Mouse (Mus musculus) forebrain, embryonic 14.5 days (tissue): ENCODE data around the gene Tnfrsf23. TPM values are rescaled to one million over a fixed set of nuclear protein-coding genes. Genes with fewer than 3 reads are reported as not detected.
A peak's percentile ranks its signal among the peaks of the same experiment; 100 is the strongest.

Experiments used
- ATAC-seq: fragments of 200-750 bp; cut with Nextera tagmentation; 2 replicates; pipeline ENCODE4 v1.8.0; 2017; ENCODE audit warnings: mild to moderate bottlenecking, moderate library complexity
- DNase-seq: peaks from one replicate; pipeline ENCODE4 v3.0.0-alpha.2; 2015; ENCODE audit warnings: low spot score
- H3K27ac ChIP-seq: fragments of 300-500 bp; sonication (generic); 2 replicates; pipeline ENCODE4 v1.5.1; 2014; ENCODE audit warnings: low read depth, mild to moderate bottlenecking, control low read depth, low read length, moderate library complexity
- H3K27me3 ChIP-seq: fragments of 300-500 bp; sonication (generic); replicated peaks from 2 replicates; pipeline ENCODE4 v1.6.1; 2014; ENCODE audit warnings: low read length, control low read depth, mixed read lengths; ENCODE audit not compliant: control insufficient read depth, insufficient read depth
- H3K36me3 ChIP-seq: fragments of 300-500 bp; sonication (generic); 2 replicates; pipeline ENCODE4 v1.6.1; 2014; ENCODE audit warnings: low read length, control low read depth; ENCODE audit not compliant: control insufficient read depth, insufficient read depth
- H3K4me1 ChIP-seq: fragments of 300-500 bp; sonication (generic); 2 replicates; pipeline ENCODE4 v1.6.1; 2014; ENCODE audit warnings: antibody characterized with exemption, low read length, control low read depth; ENCODE audit not compliant: control insufficient read depth, insufficient read depth
- H3K4me2 ChIP-seq: fragments of 300-500 bp; sonication (generic); 2 replicates; pipeline ENCODE4 v1.6.1; 2014; ENCODE audit warnings: mild to moderate bottlenecking, control low read depth, low read length
- H3K4me3 ChIP-seq: fragments of 300-500 bp; sonication (generic); 2 replicates; pipeline ENCODE4 v1.5.1; 2014; ENCODE audit warnings: low read depth, low read length, control low read depth
- H3K9ac ChIP-seq: fragments of 300-500 bp; sonication (generic); 2 replicates; pipeline ENCODE4 v1.6.1; 2014; ENCODE audit warnings: mild to moderate bottlenecking, low read length, control low read depth, moderate library complexity
- H3K9me3 ChIP-seq: fragments of 300-500 bp; sonication (generic); replicated peaks from 2 replicates; pipeline ENCODE4 v1.6.1; 2016; ENCODE audit warnings: low read length, control low read depth, mixed read lengths; ENCODE audit not compliant: control insufficient read depth
- WGBS: fragments of 180-500 bp; shearing (Covaris S2); extraction: QIAGEN DNeasy Blood & Tissue Kit; methylation state at CpG from one replicate; pipeline ENCODE4 v1.1.7; 2014; 5-methylcytosine and 5-hydroxymethylcytosine counted together
- polyA plus RNA-seq: library from polyadenylated mRNA; unstranded; fragments of >200 nt; fragmentation: Nextera tagmentation; extraction: Ambion mirVana; gene quantifications from 2 replicates; pipeline ENCODE4 v1.2.1, GENCODE M21; 2014

Gene Tnfrsf23
- polyA plus RNA-seq: 0.24 and 0.56 TPM in 2 replicates

GRCm38 (mm10) chr7:143685359-143686067 lies at the start of gene Tnfrsf23:
Gene Tnfrsf23 (minus strand): TSS chr7:143685872.
- Histone ChIP-seq H3K36me3 (peaks cover 18% of the 10 kb centered on the region), H3K27ac (no peak within 1 kb of the TSS), H3K4me1 (no peaks in the 10 kb centered on the region; the same call in 1 of the 2 replicates), H3K9ac (peak within 1 kb of the TSS; percentile 37; the same call in 1 of the 2 replicates), H3K4me3 (peak within 1 kb of the TSS; percentile 25), H3K9me3 (no peaks in the 10 kb centered on the region), H3K4me2 (peak within 1 kb of the TSS; percentile 59), H3K27me3 (no peaks in the 10 kb centered on the region)
- DNase-seq (peak; percentile 82), ATAC-seq (peak; percentile 91)
- 4% methylated on average over 35 of the region's 35 CpGs for WGBS

DNA sequence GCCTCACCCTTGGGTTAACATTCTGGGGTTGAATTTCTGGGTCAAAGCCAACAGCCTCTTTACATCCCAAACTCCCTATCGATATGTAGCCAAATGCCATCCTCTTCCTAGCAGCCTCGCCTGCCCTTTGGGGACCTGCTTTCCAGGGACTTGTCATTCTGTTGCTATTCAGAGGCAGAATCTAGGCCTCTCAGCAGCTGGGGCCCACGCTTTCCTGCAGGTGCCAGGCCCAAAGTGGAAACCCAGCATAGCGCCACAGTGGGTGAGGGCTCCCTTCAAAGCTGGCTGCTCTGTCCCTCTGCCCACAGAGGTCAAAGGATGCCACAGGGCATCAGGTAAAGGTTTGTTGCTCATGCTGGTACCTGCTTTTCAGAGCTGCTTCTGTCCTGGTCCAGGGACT lies 48.1 kb upstream of the Tnfrsf23 start:
- WGBS: 92% methylated on average over 4 of the region's 4 CpGs
- H3K4me3 ChIP-seq: no peak overlapping the region
- H3K9ac ChIP-seq: no peak overlapping the region
- H3K4me2 ChIP-seq: no peak overlapping the region
- no peak overlapping the region for H3K27ac ChIP-seq
- no peaks in the 10 kb centered on the region for H3K36me3 ChIP-seq
- H3K4me1 ChIP-seq: peaks cover 5% of the 10 kb centered on the region; the same call in 1 of the 2 replicates
- no peaks in the 10 kb centered on the region for H3K9me3 ChIP-seq
- ATAC-seq (no peak), DNase-seq (no peak)
- no peaks in the 10 kb centered on the region for H3K27me3 ChIP-seq

GRCm38 (mm10) chr7:143729886-143730285 lies 44.2 kb upstream of the Tnfrsf23 start:
- WGBS: 84% methylated on average over 10 of the region's 10 CpGs

GRCm38 (mm10) chr7:143726396-143726795 lies 40.7 kb upstream of the Tnfrsf23 start:
- H3K36me3 ChIP-seq: no peaks in the 10 kb centered on the region
- no peaks in the 10 kb centered on the region for H3K4me1 ChIP-seq
- ATAC-seq: no peak
- H3K9ac ChIP-seq: no peak overlapping the region
- H3K27ac ChIP-seq: no peak overlapping the region
- H3K27me3 ChIP-seq: no peaks in the 10 kb centered on the region
- H3K4me2 ChIP-seq: no peak overlapping the region
- no peaks in the 10 kb centered on the region for H3K9me3 ChIP-seq
- 86% methylated on average over 4 of the region's 4 CpGs for WGBS
- no peak for DNase-seq
- no peak overlapping the region for H3K4me3 ChIP-seq

More at GRCm38 (mm10) chr7:143729886-143730285, 44.2 kb upstream of the Tnfrsf23 start:
- no peak overlapping the region for H3K4me3 ChIP-seq
- no peak overlapping the region for H3K9ac ChIP-seq
- H3K4me1 ChIP-seq: no peaks in the 10 kb centered on the region
- no peak overlapping the region; the same call in 1 of the 2 replicates for H3K27ac ChIP-seq
- no peak for ATAC-seq
- H3K4me2 ChIP-seq: no peak overlapping the region
- no peaks in the 10 kb centered on the region for H3K27me3 ChIP-seq
- no peaks in the 10 kb centered on the region for H3K36me3 ChIP-seq
- H3K9me3 ChIP-seq: no peaks in the 10 kb centered on the region
- DNase-seq: no peak

DNA sequence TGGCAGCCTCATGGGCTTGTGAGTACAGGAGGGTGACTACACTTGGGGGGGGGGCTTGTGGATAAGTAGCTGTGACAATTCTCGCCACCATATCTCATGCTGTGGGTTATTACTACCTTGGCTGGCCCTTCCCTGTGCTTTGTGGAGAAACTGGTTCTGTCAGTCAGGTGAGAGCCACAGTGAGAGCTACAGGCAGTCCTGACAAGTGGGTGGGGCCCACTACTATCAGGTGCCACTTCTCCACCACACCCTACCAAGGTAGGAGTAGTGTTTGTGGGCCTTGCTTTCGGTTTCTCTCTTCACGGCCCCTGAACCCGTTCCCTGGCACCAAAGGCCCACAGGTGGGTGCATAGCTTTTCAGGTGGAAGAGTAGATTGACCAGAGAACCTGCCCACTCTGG lies 38.2 kb upstream of the Tnfrsf23 start:
- Histone ChIP-seq H3K36me3 (no peaks in the 10 kb centered on the region), H3K27me3 (no peaks in the 10 kb centered on the region), H3K4me2 (no peak overlapping the region), H3K9me3 (no peaks in the 10 kb centered on the region), H3K9ac (no peak overlapping the region), H3K27ac (no peak overlapping the region), H3K4me1 (no peaks in the 10 kb centered on the region), H3K4me3 (no peak overlapping the region)
- 88% methylated on average over 4 of the region's 4 CpGs for WGBS
- ATAC-seq: no peak
- no peak for DNase-seq

- no peaks in the 10 kb centered on the region for H3K27me3 ChIP-seq
- no peak overlapping the region for H3K4me2 ChIP-seq
- peak overlapping the region; percentile 44; the same call in 1 of the 2 replicates for H3K27ac ChIP-seq
- H3K4me3 ChIP-seq: no peak overlapping the region
- peak; percentile 44; the same call in 1 of the 2 replicates for ATAC-seq
- no peaks in the 10 kb centered on the region for H3K36me3 ChIP-seq
- no peaks in the 10 kb centered on the region for H3K4me1 ChIP-seq
- 69% methylated on average over 5 of the region's 5 CpGs for WGBS
- peak; percentile 52 for DNase-seq
- no peaks in the 10 kb centered on the region for H3K9me3 ChIP-seq
- no peak overlapping the region for H3K9ac ChIP-seq
These were observed 37.0 kb upstream of the Tnfrsf23 start for GRCm38 (mm10) chr7:143722646-143723045.

DNA sequence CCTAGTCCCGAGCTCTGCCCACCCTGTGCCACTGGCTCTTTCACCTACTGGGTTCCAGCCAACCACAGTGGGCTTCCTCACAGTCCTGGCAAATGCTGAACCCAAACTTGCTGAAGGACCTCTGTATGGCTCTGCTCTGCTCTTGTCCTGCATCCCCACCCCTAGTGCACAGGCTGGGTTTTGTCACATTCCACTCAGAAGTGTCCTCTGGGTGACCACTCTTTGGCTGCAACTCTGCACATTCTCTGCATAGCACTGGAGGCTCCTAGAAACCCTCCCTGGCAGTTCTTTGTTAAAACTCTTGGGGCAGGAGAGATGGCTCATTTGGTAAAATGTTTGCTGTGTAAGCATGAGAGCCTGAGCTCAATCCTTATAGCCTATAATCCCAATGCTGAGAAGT lies 32.1 kb upstream of the Tnfrsf23 start:
- Histone ChIP-seq H3K36me3 (peaks cover 14% of the 10 kb centered on the region), H3K27ac (no peak overlapping the region), H3K4me3 (no peak overlapping the region), H3K4me2 (no peak overlapping the region), H3K9me3 (no peaks in the 10 kb centered on the region), H3K9ac (no peak overlapping the region), H3K4me1 (no peaks in the 10 kb centered on the region), H3K27me3 (no peaks in the 10 kb centered on the region)
- no peak for DNase-seq
- 80% methylated on average over 1 of the region's 1 CpGs for WGBS
- no peak for ATAC-seq

- Histone ChIP-seq H3K4me1 (no peaks in the 10 kb centered on the region), H3K36me3 (peaks cover 33% of the 10 kb centered on the region)
- ATAC-seq: no peak
These were observed 27.7 kb upstream of the Tnfrsf23 start for GRCm38 (mm10) chr7:143713421-143713820.

GRCm38 (mm10) chr7:143712771-143713348 lies 27.2 kb upstream of the Tnfrsf23 start:
- peaks cover 37% of the 10 kb centered on the region for H3K36me3 ChIP-seq
- 81% methylated on average over 8 of the region's 8 CpGs for WGBS

More at GRCm38 (mm10) chr7:143713421-143713820, 27.7 kb upstream of the Tnfrsf23 start:
- no peak overlapping the region for H3K27ac ChIP-seq
- no peak overlapping the region for H3K4me2 ChIP-seq
- DNase-seq: no peak
- no peak overlapping the region for H3K9ac ChIP-seq
- H3K27me3 ChIP-seq: no peaks in the 10 kb centered on the region
- 79% methylated on average over 4 of the region's 4 CpGs for WGBS
- no peak overlapping the region for H3K4me3 ChIP-seq
- no peaks in the 10 kb centered on the region for H3K9me3 ChIP-seq

More at GRCm38 (mm10) chr7:143712771-143713348, 27.2 kb upstream of the Tnfrsf23 start:
- H3K4me1 ChIP-seq: no peaks in the 10 kb centered on the region
- H3K4me2 ChIP-seq: no peak overlapping the region
- no peak overlapping the region for H3K4me3 ChIP-seq
- H3K9ac ChIP-seq: no peak overlapping the region
- H3K27me3 ChIP-seq: no peaks in the 10 kb centered on the region
- H3K9me3 ChIP-seq: no peaks in the 10 kb centered on the region
- DNase-seq (no peak), ATAC-seq (no peak)
- no peak overlapping the region for H3K27ac ChIP-seq
